Mouse (Mus musculus): ENCODE data around the gene Dlx6. TPM values are rescaled to one million over a fixed set of nuclear protein-coding genes. Genes with fewer than 3 reads are reported as not detected.

Gene Dlx6
- total RNA-seq (2021): 1 to 10 TPM; 5.6 to 9.3 TPM

GRCm38 (mm10) chr6:6863160-6863870, at the start of gene Dlx6:
TSS of gene Dlx6 (plus strand) at chr6:6863334.
- no peak for DNase-seq

GRCm38 (mm10) chr6:6816821-6817220, 46.3 kb upstream of the Dlx6 start:
- no peak for DNase-seq

- no peak for DNase-seq
Measured at GRCm38 (mm10) chr6:6818036-6818788, 44.9 kb upstream of the Dlx6 start.

DNA sequence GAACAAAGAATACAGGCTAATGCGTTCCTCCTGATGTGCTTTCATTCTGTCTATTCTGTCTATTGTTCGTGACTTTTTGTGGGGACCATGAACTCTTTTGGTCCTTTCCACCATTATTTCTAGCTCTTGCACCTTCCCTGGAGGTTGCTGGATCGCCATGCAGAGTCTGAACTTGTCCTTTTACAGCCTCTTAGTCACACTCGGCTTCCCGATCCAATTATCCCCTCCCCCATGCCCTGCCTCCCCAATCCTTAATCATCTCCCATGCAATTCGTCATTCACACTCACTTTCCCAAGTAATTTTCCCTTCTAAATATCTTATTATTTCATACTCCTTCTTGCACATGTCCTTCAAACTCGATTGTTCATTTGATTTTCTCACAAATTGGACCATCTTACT, 44.0 kb upstream of the Dlx6 start:
- DNase-seq: no peak

DNA sequence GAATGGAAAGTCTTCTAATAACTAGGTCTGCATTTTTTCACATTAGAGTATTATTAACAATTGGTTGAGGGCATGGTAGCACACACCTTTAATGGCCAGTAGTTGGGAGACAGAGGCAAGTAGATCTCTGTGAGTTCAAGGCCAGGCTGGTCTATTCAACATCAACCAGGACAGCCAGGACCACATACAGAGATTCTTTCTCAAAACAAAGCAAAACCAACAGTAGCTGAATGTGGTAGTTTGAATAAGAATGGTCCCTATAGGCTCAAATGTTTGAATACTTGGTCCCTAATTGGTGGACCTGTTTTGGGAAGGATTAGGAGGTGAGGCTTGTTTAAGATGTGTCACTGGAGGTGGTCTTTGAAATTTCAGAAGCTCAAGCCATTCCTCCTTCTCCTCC, 37.8 kb upstream of the Dlx6 start:
- no peak for DNase-seq

DNA sequence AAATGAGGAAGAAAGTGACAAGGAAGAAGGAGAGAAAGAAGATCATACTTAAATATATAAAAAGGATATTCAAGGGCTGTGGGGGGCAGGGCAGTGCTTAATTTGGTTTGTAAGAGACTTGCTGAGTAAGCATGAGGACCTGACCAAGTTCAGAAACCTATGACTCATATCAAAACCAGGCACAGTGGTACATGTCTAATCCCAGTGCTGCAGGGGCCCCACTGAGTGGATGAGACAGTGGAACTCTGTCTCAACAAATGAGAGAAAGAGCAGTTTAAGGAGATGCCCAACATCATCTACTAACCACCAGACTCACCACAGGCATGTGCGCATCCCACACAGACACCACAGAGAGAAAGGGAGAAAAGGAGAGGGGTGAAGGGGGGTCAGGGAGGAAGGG, 36.3 kb upstream of the Dlx6 start:
- no peak for DNase-seq

DNA sequence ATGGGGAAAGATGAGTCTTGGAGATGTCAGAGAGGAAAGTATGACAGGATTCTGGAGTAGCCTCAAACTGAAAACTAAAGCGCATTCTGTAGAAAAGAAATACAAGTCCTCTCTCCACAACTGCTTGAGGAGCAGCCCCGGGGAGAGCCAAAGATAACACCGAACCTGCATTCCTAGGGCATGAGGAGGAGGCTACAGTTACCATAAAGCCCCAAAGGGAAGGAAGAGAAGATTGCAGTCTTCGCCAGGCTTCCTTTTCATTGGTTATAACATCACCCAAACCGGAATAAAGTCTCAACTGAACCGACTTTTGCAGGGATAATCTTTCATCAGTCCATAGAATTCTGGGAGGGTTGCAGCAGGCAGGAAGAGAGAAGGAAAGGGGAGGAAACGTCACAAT, 32.7 kb upstream of the Dlx6 start:
- DNase-seq: no peak

DNA sequence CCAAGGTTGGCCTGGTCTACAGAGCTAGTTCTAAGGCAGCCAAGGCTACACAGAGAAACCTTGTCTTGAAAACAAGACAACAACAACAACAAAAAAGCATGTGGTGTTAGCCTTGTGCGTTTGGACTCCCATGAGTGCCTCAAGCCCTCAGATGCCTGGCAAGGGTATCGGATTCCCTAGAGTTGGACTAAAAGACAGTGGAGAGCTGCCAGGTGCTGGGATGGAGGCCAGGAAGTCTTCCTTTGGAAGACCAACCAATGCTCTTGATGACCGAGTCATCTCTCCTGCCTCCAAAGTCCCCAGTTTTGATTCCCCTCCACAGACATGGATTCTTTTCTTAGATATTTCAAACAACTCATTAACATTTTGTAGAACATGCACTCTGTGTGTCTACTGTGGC, 29.8 kb upstream of the Dlx6 start:
- DNase-seq: no peak

GRCm38 (mm10) chr6:6848541-6848940, 14.6 kb upstream of the Dlx6 start:
- no peak for DNase-seq

DNA sequence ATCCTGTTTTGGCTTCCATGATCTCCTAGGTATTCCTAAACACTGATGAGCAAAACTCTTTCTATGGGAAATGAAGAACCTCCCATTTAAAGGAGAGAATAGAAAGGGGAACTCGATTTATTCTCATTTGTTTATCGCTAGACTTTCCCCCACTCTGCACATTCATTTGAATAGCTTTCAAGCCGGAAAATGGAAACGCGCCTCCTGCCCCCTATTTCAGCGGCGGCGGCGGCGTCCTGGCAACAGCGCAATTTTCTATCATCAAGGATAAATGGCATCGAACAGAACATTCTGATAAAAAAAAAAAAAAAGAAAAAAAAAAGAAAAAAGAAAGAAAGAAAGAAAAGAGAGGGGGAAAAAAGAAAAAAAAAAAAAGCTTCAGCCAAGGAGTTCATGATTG, 13.4 kb upstream of the Dlx6 start:
- no peak for DNase-seq

- no peak for DNase-seq
Measured at GRCm38 (mm10) chr6:6850324-6851060, 12.6 kb upstream of the Dlx6 start.

DNA sequence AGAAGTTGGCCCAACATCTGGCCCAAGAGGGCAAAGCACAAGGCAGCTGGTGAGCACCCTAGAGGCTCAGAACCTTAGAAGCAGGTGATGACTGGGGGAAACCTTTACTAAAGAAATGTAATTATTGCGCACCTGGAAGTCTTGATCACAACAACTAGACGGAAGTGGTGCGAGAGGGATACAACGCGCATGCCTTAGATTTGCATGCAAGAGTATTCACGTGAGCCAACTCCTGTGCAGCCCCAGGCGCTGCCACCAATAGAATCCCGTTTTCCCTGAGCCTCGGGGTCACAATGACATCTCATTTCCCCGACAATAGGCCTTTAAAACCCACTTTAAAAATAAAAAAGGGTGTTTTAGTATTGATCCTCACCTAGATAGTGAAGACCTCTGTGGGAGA, 12.0 kb upstream of the Dlx6 start:
- DNase-seq: no peak

- DNase-seq: no peak
Measured at GRCm38 (mm10) chr6:6852944-6853343, 10.2 kb upstream of the Dlx6 start.

DNA sequence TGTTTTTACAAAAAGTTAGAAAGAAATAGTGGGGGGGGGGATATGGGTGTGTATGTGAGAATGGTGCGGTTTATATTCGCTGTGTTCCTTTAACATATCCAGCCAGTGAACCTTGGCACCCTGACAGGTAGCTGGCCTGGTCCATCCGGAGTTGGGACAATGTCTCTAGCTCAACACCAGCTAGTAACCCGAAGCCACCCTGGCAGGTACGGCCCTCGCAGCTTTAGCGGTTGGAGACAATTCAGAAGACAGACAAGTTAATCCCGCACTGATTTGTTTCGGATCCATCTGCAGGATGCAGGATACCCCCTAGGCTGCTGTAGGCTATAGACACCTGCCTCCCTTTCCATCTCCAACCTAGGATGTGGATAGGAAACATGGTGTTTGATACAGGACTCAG, 9.0 kb upstream of the Dlx6 start:
- no peak for DNase-seq

GRCm38 (mm10) chr6:6854902-6855745, 8.0 kb upstream of the Dlx6 start:
- DNase-seq: no peak

DNA sequence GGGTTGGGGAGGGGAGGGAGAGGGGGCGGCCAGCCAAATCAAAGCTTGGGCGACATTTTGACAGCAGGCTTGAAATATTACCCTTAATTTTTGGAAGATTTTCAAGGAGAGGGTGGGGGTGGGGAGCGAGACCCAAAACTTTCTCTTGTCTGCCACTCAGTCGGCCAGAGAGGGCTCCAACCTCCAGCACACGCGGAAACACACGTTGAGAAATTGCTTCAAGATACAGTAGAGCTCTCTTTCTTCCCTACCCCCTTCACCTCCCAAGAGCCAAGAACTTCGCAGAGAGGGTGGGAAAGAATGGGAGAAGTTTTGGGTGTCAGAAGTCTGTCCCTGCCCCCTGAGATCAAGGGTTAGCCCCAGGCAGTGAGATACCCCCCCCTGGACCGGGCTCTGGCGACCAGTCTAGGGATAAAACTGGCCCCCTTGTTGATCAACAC, 7.4 kb upstream of the Dlx6 start:
- DNase-seq: no peak

- no peak for DNase-seq
Measured at GRCm38 (mm10) chr6:6856316-6856715, 6.8 kb upstream of the Dlx6 start.

GRCm38 (mm10) chr6:6856881-6857280, 6.3 kb upstream of the Dlx6 start:
- no peak for DNase-seq

DNA sequence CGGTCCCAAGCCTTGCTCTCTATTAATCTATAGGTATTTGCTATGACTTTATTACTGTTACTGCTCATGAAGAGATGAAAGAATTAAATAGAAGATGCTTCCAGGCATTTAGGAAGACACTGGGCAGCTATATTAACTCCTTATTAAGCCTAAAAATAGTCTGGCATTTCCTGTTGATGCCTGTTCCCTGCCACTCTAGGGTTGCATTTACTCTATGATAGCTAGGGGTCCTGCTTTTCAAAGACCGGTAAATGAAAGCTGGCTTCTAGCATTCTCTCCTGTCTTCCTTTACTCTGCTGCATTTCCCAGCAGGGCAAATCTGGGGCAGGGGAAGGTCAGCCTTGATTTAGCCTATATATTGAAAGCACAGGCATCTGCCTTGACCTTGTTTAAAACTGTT, 5.4 kb upstream of the Dlx6 start:
- no peak for DNase-seq

DNA sequence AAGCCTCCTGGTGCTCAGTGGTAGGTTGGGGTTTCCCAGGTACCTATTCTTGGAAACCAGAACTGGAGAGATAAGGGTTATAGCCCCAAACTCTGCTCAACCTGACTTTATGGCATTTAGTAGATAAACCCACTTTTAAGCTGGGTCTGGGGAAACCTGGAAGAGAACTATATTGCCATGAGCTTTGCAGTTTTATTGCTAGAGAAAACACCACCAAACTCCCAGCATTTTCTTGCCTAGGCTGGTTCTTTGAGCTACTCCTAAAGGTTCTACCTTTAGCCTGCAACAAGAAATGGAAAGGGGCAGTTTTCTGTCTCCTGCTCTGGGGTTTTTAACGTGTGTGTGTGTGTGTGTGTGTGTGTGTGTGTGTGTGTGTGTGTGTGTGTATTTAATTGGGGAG, 4.6 kb upstream of the Dlx6 start:
- no peak for DNase-seq

- no peak for DNase-seq
Measured at GRCm38 (mm10) chr6:6859111-6859949, 3.8 kb upstream of the Dlx6 start.
